Mouse (Mus musculus) ES-Bruce4 (cell line): ENCODE data around the gene Ttc9c.

Experiments used
- CTCF ChIP-seq: IDR thresholded peaks from one replicate; pipeline ENCODE4 v1.8.1; 2011; ENCODE audit warnings: low read depth, low read length
- POLR2A ChIP-seq: IDR thresholded peaks from one replicate; pipeline ENCODE4 v1.8.1; 2011; ENCODE audit warnings: low read length; ENCODE audit not compliant: insufficient read depth

DNA sequence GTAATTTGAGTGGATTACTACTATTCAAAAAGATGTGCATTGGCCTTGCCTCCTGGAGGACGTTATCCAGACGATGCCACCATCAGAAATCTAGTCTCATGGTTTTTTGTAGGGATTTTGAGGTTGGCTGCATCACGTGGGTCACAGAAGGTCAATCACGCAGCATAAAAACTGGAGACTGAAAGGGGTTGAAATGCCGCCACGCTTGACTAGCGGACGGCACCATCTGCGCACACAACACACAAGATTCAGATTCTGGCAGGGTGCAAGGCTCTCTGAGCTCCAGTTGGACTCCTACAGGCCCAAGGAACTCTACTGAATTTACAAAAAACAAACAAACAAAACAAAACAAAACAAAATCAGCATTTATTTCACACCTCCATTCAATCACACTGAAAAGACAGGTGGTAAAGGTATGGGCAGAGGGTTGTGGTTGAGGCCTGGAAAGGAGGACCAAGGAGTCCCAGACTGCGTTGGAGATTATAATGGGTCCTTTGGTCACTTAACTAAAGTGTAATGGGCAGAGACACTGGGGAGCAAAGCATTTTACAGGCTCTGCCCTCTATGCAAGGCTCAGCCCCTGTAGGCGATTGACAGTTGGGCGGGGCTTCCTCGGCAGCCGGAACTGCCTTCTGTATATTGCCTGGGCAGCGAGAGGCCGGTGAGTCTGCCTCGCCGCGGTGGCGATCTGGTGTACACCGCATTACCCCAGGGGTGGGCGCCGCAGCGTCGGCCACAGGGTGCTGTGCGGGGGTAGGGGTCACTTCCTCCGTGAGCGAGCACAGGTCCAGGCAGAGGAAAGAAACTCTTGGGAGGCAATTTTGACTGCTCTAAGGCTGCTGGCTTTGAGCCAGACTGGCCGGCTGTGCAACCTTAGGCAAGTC is 21.0 kb upstream of the Ttc9c start:
- TF ChIP-seq POLR2A = peak; percentile 16
- TF ChIP-seq CTCF = no peak
